Mouse (Mus musculus) thymus, postnatal 0 days (tissue): Measurements from ENCODE around the gene Rab31. TPM values are rescaled to one million over a fixed set of nuclear protein-coding genes. Genes with fewer than 3 reads are reported as not detected.

Source experiments
- DNase-seq: peaks from one replicate; pipeline ENCODE4 v3.0.0-alpha.2; 2015; ENCODE audit warnings: low spot score
- polyA plus RNA-seq: library from polyadenylated mRNA; unstranded; fragments of >200 nt; fragmentation: Nextera tagmentation; extraction: Ambion mirVana; gene quantifications from 2 replicates; pipeline ENCODE4 v1.2.1, GENCODE M21; 2015

Gene Rab31
- polyA plus RNA-seq, 1 experiment from 2014 or later: 5.7 TPM

- peak; percentile 56 for DNase-seq
These were observed 66.3 kb downstream of the Rab31 start for GRCm38 (mm10) chr17:65706220-65706619.

GRCm38 (mm10) chr17:65703527-65704391 is 68.8 kb downstream of the Rab31 start:
- DNase-seq: no peak

GRCm38 (mm10) chr17:65701797-65702566 is 70.6 kb downstream of the Rab31 start:
- no peak for DNase-seq

GRCm38 (mm10) chr17:65701356-65701755 is 71.2 kb downstream of the Rab31 start:
- DNase-seq: no peak

- DNase-seq: no peak
These were observed 72.5 kb downstream of the Rab31 start for GRCm38 (mm10) chr17:65700060-65700459.

GRCm38 (mm10) chr17:65697791-65698463 is 74.6 kb downstream of the Rab31 start:
- no peak for DNase-seq

GRCm38 (mm10) chr17:65696939-65697338 is 75.6 kb downstream of the Rab31 start:
- DNase-seq: no peak

- no peak for DNase-seq
These were observed 80.3 kb downstream of the Rab31 start for GRCm38 (mm10) chr17:65692276-65692675.

- DNase-seq: no peak
These were observed 88.8 kb downstream of the Rab31 start for GRCm38 (mm10) chr17:65683731-65684130.

GRCm38 (mm10) chr17:65683316-65683715 is 89.2 kb downstream of the Rab31 start:
- DNase-seq: no peak

GRCm38 (mm10) chr17:65682071-65682680 is 90.4 kb downstream of the Rab31 start:
- DNase-seq: no peak

GRCm38 (mm10) chr17:65681516-65681915 is 91.0 kb downstream of the Rab31 start:
- DNase-seq: no peak

- DNase-seq: no peak
These were observed 91.6 kb downstream of the Rab31 start for GRCm38 (mm10) chr17:65680801-65681412.

GRCm38 (mm10) chr17:65679806-65680446 is 92.6 kb downstream of the Rab31 start:
- no peak for DNase-seq

- DNase-seq: peak; percentile 16
These were observed 94.8 kb downstream of the Rab31 start for GRCm38 (mm10) chr17:65677742-65678141.

GRCm38 (mm10) chr17:65676536-65676935 is 96.0 kb downstream of the Rab31 start:
- no peak for DNase-seq

GRCm38 (mm10) chr17:65675985-65676384 is 96.6 kb downstream of the Rab31 start:
- no peak for DNase-seq

- DNase-seq: no peak
These were observed 97.8 kb downstream of the Rab31 start for GRCm38 (mm10) chr17:65674710-65675171.

GRCm38 (mm10) chr17:65672926-65673325 is 99.6 kb downstream of the Rab31 start:
- no peak for DNase-seq

- no peak for DNase-seq
These were observed 103.5 kb downstream of the Rab31 start for GRCm38 (mm10) chr17:65669061-65669460.
